Mouse (Mus musculus) midbrain, embryonic 16.5 days (tissue): ENCODE results near the gene Gm9837. TPM values are rescaled to one million over a fixed set of nuclear protein-coding genes. Genes with fewer than 3 reads are reported as not detected.

Experiments
- ATAC-seq: fragments of 200-750 bp; cut with Nextera tagmentation; 2 replicates; pipeline ENCODE4 v1.8.0; 2017; ENCODE audit warnings: moderate TSS enrichment
- H3K27ac ChIP-seq: fragments of 300-500 bp; sonication (generic); 2 replicates; pipeline ENCODE4 v1.5.1; 2014; ENCODE audit warnings: mild to moderate bottlenecking, low read length, mixed read lengths
- H3K27me3 ChIP-seq: fragments of 300-500 bp; sonication (generic); 2 replicates; pipeline ENCODE4 v1.6.1; 2014; ENCODE audit warnings: low read depth, low read length, mixed read lengths; ENCODE audit not compliant: control insufficient read depth, insufficient read depth
- H3K36me3 ChIP-seq: fragments of 300-500 bp; sonication (generic); 2 replicates; pipeline ENCODE4 v1.6.1; 2014; ENCODE audit warnings: mild to moderate bottlenecking, low read length, moderate library complexity, mixed read lengths; ENCODE audit not compliant: control insufficient read depth, insufficient read depth
- H3K4me1 ChIP-seq: fragments of 300-500 bp; sonication (generic); 2 replicates; pipeline ENCODE4 v1.6.1; 2014; ENCODE audit warnings: mild to moderate bottlenecking, low read length, mixed read lengths; ENCODE audit not compliant: control insufficient read depth, insufficient read depth
- H3K4me2 ChIP-seq: fragments of 300-500 bp; sonication (generic); 2 replicates; pipeline ENCODE4 v1.6.1; 2014; ENCODE audit warnings: mild to moderate bottlenecking, low read length, mixed read lengths
- H3K4me3 ChIP-seq: fragments of 300-500 bp; sonication (generic); 2 replicates; pipeline ENCODE4 v1.5.1; 2014; ENCODE audit warnings: low read depth, mild to moderate bottlenecking, low read length, moderate library complexity, mixed read lengths
- H3K9ac ChIP-seq: fragments of 300-500 bp; sonication (generic); 2 replicates; pipeline ENCODE4 v1.6.1; 2014; ENCODE audit warnings: low read depth, low read length, mixed read lengths
- H3K9me3 ChIP-seq: fragments of 300-500 bp; sonication (generic); replicated peaks from 2 replicates; pipeline ENCODE4 v1.6.1; 2014; ENCODE audit warnings: mild to moderate bottlenecking, low read length, mixed read lengths; ENCODE audit not compliant: control insufficient read depth, poor library complexity, severe bottlenecking
- WGBS: fragments of 180-500 bp; shearing (Covaris S2); extraction: QIAGEN DNeasy Blood & Tissue Kit; methylation state at CpG from one replicate; pipeline ENCODE4 v1.1.7; 2014; 5-methylcytosine and 5-hydroxymethylcytosine counted together
- polyA plus RNA-seq: library from polyadenylated mRNA; unstranded; fragments of >200 nt; fragmentation: Nextera tagmentation; extraction: Ambion mirVana; gene quantifications from 2 replicates; pipeline ENCODE4 v1.2.1, GENCODE M21; 2015

Gm9837 gene
- not detected in 2 replicates for polyA plus RNA-seq

DNA sequence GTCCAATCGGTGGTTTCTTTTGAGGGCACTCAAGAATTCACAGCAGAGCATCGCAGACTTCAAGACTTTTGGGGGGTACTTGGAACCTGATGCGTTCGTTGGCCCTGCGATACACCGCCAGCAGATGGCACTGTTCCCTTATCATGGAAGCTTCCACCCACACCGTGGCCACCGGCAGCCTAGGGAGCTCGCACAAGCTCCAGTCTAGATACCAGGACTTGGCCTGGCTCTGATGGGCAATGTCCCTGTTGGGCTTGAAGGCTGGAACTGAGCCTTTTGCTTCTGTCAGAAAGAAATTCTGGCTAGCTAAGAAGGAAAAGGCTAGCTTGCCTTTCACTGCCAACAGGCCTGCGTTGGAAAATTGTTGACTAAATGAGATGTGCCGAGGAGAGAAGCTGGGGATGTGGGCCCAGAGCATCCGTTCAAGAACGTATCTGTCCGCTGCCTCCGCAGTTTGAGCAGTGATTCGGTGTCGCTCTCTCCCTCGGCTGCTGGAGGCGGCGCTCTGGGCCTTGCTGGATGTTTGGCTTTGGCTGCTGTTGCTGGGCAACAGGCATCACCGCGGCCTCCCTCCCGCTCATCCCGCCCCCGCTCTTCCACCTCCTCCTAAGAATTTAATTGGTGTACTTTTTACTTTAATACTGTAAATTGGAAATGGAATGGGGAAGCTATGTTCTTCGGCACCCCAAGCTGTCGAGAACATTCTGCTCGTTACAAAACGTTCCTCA, at the start of gene Gm9837:
Gene Gm9837, minus strand, starts transcription at position 512 of the 728 bp plus-strand sequence.
- Histone ChIP-seq H3K9me3 (no peaks in the 10 kb centered on the region), H3K4me3 (peak within 1 kb of the TSS; percentile 12; the same call in 1 of the 2 replicates), H3K4me1 (peaks cover 13% of the 10 kb centered on the region), H3K9ac (peak within 1 kb of the TSS; percentile 28), H3K4me2 (peak within 1 kb of the TSS; percentile 57), H3K27ac (peak within 1 kb of the TSS; percentile 68), H3K27me3 (peaks cover 27% of the 10 kb centered on the region), H3K36me3 (no peaks in the 10 kb centered on the region)
- ATAC-seq = peak; percentile 85
- 2% methylated on average over 29 of the region's 29 CpGs for WGBS

DNA sequence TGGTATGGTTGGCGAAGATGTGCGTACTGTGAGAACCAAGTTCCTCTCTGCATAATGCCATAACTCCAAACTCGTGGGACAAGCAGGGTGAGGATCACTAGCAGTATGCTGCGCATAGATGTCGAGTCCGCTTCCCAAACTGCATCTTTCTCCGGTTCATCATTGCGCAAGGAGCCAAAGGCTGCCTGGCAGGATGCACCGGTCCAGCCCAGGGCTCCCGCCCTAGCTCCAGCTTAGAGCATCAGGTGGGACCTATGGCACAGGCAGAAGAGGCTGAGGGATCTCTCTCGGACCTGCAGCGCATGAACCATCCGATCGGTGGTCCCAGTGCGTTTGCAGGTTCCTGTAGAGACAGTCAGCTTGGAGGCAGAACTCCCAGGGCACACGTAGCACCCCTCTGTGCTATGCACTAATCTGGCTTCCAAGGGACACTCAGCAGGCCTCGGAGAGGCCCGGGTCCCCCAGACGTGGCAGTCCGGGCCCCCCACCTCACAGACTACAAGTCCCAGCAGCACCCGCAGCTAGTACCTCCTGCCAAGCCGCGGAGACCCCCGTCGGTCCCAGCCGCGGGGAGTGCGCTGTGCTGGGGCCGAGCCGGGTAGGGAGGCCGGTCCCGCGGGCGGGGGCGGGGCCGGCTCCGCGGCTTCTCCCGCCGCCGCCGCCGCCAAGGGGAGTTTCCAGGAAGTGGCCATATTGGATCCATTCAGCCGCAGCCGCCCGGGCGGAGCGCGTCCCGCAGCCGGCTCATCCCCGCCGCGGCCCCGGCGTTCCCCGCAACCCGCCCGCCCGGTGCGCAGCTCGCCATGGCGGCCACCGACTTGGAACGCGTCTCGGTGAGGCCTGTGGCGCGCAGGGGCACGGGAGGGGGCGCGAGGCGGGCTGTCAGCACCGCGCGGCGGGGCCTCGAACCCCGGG, 49.2 kb upstream of the Gm9837 start, which contains the start of gene Sept8:
Gene Sept8, plus strand, starts transcription at position 51 of the 915 bp plus-strand sequence.
- Histone ChIP-seq H3K36me3 (no peaks in the 10 kb centered on the region), H3K9me3 (no peaks in the 10 kb centered on the region), H3K4me2 (peak within 1 kb of the TSS; percentile 67), H3K27ac (peak within 1 kb of the TSS; percentile 70), H3K27me3 (peaks cover 6% of the 10 kb centered on the region), H3K4me3 (peak within 1 kb of the TSS; percentile 83), H3K9ac (peak within 1 kb of the TSS; percentile 92), H3K4me1 (peaks cover 17% of the 10 kb centered on the region)
- WGBS = 5% methylated on average over 67 of the region's 79 CpGs
- ATAC-seq = peak; percentile 90

DNA sequence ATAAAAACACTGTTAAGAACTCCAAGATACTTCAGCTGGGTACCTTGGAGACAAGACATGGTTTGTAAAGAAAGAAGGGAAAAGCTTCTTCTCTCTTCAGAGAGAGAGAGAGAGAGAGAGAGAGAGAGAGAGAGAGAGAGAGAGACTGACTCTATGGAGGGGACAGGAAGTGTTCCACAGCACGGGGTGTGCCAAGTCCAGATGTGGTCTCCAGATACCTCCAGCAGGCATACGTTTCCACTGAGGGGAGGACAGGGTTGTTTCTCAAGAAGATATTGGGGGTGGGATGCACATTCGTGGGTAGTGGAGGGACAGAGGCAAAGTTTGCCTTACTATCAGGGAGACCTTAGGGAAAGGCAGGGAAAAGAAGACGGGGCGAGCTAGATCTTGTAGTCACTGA, 48.5 kb upstream of the Gm9837 start:
- no peak overlapping the region for H3K4me2 ChIP-seq

DNA sequence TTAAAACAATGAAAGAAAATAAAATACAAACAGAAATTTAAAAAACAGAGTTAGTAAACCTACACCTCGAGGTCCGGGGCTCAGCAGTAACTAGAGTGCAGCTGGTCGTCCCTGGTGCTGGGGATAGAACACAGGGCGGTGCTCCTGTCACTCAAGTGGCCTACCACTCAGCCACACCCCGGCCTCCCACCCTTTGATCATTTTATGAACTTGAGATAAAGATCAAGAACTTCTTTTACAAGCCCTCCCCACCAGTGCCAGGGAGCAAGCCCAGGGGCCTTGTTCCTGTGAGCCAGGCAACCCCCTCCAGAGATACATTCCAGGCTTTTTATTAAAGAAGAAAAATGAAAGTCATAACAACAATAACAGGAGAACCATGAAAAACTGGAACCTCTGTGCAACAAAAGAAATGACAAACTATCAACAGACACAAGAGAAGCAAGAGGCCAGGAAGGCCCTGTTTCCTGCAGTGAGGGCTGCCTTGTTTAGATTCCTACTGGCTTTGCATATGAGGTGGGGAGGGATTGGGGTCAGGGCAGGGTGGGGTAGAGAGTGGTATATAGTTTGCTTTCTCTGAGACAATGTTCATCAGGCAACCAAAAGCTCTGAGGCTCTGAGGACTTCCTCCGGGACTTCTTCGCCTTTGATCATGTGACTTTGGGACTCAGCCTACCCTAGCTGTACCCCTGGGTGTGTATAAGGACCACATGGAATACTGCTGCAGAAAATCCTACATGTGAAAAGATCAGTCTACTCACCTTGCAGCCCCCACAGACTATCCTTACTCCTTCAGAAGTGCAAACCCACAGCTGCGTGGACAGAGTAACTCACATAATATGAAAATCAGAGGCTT, 46.7 kb upstream of the Gm9837 start:
- Histone ChIP-seq H3K4me1 (peaks cover 17% of the 10 kb centered on the region), H3K4me2 (no peak overlapping the region), H3K9me3 (no peaks in the 10 kb centered on the region), H3K27me3 (peaks cover 6% of the 10 kb centered on the region), H3K9ac (no peak overlapping the region), H3K4me3 (no peak overlapping the region), H3K27ac (no peak overlapping the region), H3K36me3 (no peaks in the 10 kb centered on the region)
- WGBS = 58% methylated on average over 8 of the region's 8 CpGs
- ATAC-seq = no peak

More for the DNA sequence above, 48.5 kb upstream of the Gm9837 start:
- Histone ChIP-seq H3K27me3 (peaks cover 6% of the 10 kb centered on the region), H3K9me3 (no peaks in the 10 kb centered on the region), H3K4me1 (peaks cover 17% of the 10 kb centered on the region), H3K4me3 (peak overlapping the region; percentile 83; the same call in 1 of the 2 replicates), H3K27ac (no peak overlapping the region), H3K36me3 (no peaks in the 10 kb centered on the region), H3K9ac (no peak overlapping the region)
- ATAC-seq = no peak
- 62% methylated on average over 5 of the region's 5 CpGs for WGBS

DNA sequence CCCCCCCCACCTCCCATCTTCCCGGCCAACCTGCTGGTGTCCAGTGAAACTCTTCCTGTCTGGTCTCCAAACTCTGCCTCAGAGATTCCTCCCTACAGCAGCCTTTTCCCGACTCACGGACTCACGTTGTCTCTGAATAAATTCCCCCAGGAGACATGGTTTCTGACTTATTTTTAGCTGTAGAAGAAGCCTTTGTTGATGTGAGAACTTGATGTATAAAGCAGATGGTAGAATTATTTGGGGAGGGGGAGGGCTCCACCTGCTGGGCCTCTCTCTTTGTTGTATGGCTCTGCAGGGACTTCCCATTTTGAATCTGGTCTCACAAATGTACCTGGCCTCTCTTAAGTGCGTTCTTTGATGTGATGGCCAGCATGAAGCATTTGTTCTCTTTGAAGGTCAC, 40.1 kb upstream of the Gm9837 start:
- Histone ChIP-seq H3K4me2 (no peak overlapping the region), H3K4me3 (no peak overlapping the region), H3K4me1 (no peaks in the 10 kb centered on the region), H3K27me3 (no peaks in the 10 kb centered on the region), H3K9me3 (no peaks in the 10 kb centered on the region), H3K27ac (no peak overlapping the region), H3K9ac (no peak overlapping the region), H3K36me3 (no peaks in the 10 kb centered on the region)
- ATAC-seq = no peak
- 45% methylated on average over 5 of the region's 5 CpGs for WGBS

DNA sequence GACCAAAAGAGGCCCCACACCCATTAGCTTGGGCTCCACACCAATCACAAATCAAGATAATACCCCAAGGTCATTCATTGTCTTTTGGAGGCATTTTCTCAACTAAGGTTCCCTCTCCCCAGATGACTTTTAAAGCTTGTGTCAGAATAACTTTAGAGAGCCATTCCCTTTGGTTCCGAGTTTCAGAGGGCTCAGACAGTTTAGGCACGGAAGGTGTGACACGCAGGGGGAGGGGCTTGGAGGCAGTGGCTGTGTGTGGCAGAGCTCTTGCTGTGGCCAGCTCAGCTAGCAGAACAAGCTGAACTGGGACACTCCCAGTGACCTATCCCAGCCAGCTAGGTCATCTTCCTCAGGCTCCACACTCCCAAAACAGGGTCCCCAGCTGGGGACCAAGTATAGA, 38.3 kb upstream of the Gm9837 start:
- H3K4me3 ChIP-seq = no peak overlapping the region
- WGBS = 62% methylated on average over 3 of the region's 3 CpGs
- no peaks in the 10 kb centered on the region for H3K4me1 ChIP-seq
- H3K27ac ChIP-seq = no peak overlapping the region
- ATAC-seq = no peak
- H3K36me3 ChIP-seq = no peaks in the 10 kb centered on the region
- no peaks in the 10 kb centered on the region for H3K9me3 ChIP-seq
- no peaks in the 10 kb centered on the region for H3K27me3 ChIP-seq
- no peak overlapping the region for H3K4me2 ChIP-seq
- H3K9ac ChIP-seq = no peak overlapping the region

DNA sequence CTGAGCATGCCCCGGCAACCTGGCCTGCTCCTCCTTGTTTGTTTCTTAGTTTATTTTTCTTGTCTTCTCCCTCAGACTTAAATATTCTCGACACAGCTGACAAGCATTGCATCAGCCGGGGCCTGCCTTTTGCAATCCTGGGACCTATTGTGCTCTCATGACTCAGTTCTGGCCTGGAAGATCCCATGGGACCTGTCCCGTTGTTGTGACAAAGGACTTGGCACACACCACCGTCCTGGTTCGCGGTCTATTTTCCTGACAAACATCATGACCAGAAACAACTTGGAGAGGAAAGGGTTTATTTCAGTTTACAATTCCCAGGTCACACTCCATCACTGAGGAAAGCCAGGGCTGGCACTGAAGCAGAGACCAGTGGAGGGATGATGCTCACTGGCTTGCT, 37.9 kb upstream of the Gm9837 start:
- ATAC-seq = no peak

DNA sequence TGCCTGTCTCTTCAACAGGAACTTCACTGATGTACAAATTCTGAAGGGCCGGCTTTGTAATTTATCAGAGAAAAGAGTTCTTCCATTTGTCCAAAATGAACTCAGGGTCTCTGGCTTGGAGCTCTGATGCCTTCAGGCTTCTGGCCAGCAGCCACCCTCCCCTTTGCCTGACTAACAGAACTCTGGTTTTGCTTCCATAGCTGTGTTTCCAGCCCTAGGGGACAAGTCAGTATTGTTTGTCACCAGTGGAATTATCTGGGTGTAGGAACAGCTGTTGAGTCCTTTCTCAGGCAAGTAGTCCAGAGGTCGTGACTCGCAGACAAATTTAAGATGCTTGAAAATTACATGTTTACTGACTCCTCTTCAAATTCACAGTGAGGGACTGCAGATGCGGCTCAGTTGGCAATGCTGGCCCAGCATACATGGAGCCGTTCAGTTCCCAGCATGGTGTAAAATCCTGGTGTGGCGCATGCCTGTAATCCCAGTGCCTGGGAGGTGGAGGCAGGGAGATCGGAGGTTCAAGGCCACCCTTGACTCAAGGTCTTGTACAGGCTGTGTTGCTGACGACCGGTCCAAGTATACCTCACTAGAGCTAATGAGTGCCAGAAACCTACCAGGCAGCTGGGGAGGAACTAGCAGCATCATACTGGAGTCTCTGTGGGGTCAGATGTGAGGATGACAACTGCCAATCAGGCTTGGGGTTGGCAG, 37.0 kb upstream of the Gm9837 start:
- Histone ChIP-seq H3K9me3 (no peaks in the 10 kb centered on the region), H3K4me2 (no peak overlapping the region), H3K4me1 (no peaks in the 10 kb centered on the region), H3K36me3 (no peaks in the 10 kb centered on the region), H3K9ac (no peak overlapping the region), H3K4me3 (no peak overlapping the region), H3K27ac (no peak overlapping the region), H3K27me3 (no peaks in the 10 kb centered on the region)
- no peak for ATAC-seq
- 85% methylated on average over 9 of the region's 9 CpGs for WGBS

More for the DNA sequence above, 37.9 kb upstream of the Gm9837 start:
- no peak overlapping the region for H3K4me2 ChIP-seq
- no peaks in the 10 kb centered on the region for H3K36me3 ChIP-seq
- H3K27ac ChIP-seq = no peak overlapping the region
- H3K9me3 ChIP-seq = no peaks in the 10 kb centered on the region
- H3K9ac ChIP-seq = no peak overlapping the region
- 57% methylated on average over 7 of the region's 7 CpGs for WGBS
- no peaks in the 10 kb centered on the region for H3K27me3 ChIP-seq
- H3K4me1 ChIP-seq = no peaks in the 10 kb centered on the region
- no peak overlapping the region for H3K4me3 ChIP-seq
